Mouse (Mus musculus) forebrain, embryonic 11.5 days (tissue): ENCODE measurements around the gene Sh3tc1. TPM values are rescaled to one million over a fixed set of nuclear protein-coding genes. Genes with fewer than 3 reads are reported as not detected.

Source experiments
- ATAC-seq: fragments of 200-750 bp; cut with Nextera tagmentation; replicated peaks from 2 replicates; pipeline ENCODE4 v1.8.0; 2017; ENCODE audit warnings: moderate TSS enrichment; ENCODE audit not compliant: low FRiP score
- DNase-seq: peaks from one replicate; pipeline ENCODE4 v3.0.0-alpha.2; 2017; ENCODE audit warnings: low spot score
- H3K27ac ChIP-seq: fragments of 300-500 bp; sonication (generic); 2 replicates; pipeline ENCODE4 v1.5.1; 2014; ENCODE audit warnings: low read depth, low read length
- H3K27me3 ChIP-seq: fragments of 300-500 bp; sonication (generic); 2 replicates; pipeline ENCODE4 v1.6.1; 2014; ENCODE audit warnings: mild to moderate bottlenecking, low read length, mixed read lengths; ENCODE audit not compliant: control insufficient read depth, insufficient read depth
- H3K36me3 ChIP-seq: fragments of 300-500 bp; sonication (generic); 2 replicates; pipeline ENCODE4 v1.6.1; 2014; ENCODE audit warnings: mild to moderate bottlenecking, low read length, moderate library complexity, mixed read lengths; ENCODE audit not compliant: control insufficient read depth, insufficient read depth
- H3K4me1 ChIP-seq: fragments of 300-500 bp; sonication (generic); replicated peaks from 2 replicates; pipeline ENCODE4 v1.6.1; 2014; ENCODE audit warnings: low read length, mixed read lengths; ENCODE audit not compliant: control insufficient read depth, insufficient read depth
- H3K4me2 ChIP-seq: fragments of 300-500 bp; sonication (generic); 2 replicates; pipeline ENCODE4 v1.6.1; 2014; ENCODE audit warnings: low read depth, mild to moderate bottlenecking, low read length, moderate library complexity, mixed read lengths; ENCODE audit not compliant: severe bottlenecking
- H3K4me3 ChIP-seq: fragments of 300-500 bp; sonication (generic); 2 replicates; pipeline ENCODE4 v1.5.1; 2014; ENCODE audit warnings: low read depth, low read length
- H3K9ac ChIP-seq: fragments of 300-500 bp; sonication (generic); 2 replicates; pipeline ENCODE4 v1.6.1; 2014; ENCODE audit warnings: low read length
- H3K9me3 ChIP-seq: fragments of 300-500 bp; sonication (generic); 2 replicates; pipeline ENCODE4 v1.6.1; 2016; ENCODE audit warnings: low read length, mixed read lengths; ENCODE audit not compliant: control insufficient read depth
- WGBS: fragments of 180-500 bp; shearing (Covaris S2); extraction: QIAGEN DNeasy Blood & Tissue Kit; methylation state at CpG from one replicate; pipeline ENCODE4 v1.1.7; 2014; 5-methylcytosine and 5-hydroxymethylcytosine counted together
- polyA plus RNA-seq: library from polyadenylated mRNA; unstranded; fragments of >200 nt; fragmentation: Nextera tagmentation; extraction: Ambion mirVana; gene quantifications from 2 replicates; pipeline ENCODE4 v1.2.1, GENCODE M21; 2014

Gene Sh3tc1
- polyA plus RNA-seq, 1 experiment from 2014 or later = 3.4 TPM

- Histone ChIP-seq H3K9me3 (no peaks in the 10 kb centered on the region), H3K27me3 (no peaks in the 10 kb centered on the region), H3K4me1 (no peaks in the 10 kb centered on the region), H3K9ac (no peak overlapping the region), H3K36me3 (no peaks in the 10 kb centered on the region), H3K27ac (no peak overlapping the region), H3K4me2 (no peak overlapping the region), H3K4me3 (no peak overlapping the region)
- ATAC-seq = no peak
- WGBS = 32% methylated on average over 4 of the region's 4 CpGs
- peak; percentile 82 for DNase-seq
Observed at GRCm38 (mm10) chr5:35746910-35747309, 7.1 kb upstream of the Sh3tc1 start.

DNA sequence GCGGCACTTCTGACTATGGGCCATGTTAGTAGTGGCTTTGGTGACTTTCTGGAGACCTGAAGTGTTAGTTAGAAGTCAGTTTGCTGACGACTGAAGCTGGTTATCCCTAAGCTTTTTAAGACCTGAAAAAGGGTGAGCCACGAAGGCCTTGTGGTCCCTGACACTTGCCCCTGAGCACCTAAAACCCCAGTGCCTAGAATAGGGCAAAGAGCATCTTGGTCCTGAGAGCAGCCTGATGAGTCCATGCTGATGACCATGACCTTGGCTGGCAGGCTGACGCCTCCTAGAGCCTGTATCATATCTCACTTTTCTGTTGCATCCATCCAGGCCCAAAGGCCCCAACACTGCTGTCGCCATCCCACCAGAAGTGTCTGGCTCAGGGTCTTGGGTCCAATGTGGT is 5.6 kb upstream of the Sh3tc1 start:
- no peaks in the 10 kb centered on the region for H3K36me3 ChIP-seq
- H3K9me3 ChIP-seq = no peaks in the 10 kb centered on the region
- H3K27me3 ChIP-seq = no peaks in the 10 kb centered on the region
- ATAC-seq (no peak), DNase-seq (no peak)
- H3K4me1 ChIP-seq = no peaks in the 10 kb centered on the region
- H3K4me2 ChIP-seq = no peak overlapping the region
- H3K4me3 ChIP-seq = no peak overlapping the region
- WGBS = 84% methylated on average over 5 of the region's 5 CpGs
- no peak overlapping the region for H3K27ac ChIP-seq
- H3K9ac ChIP-seq = no peak overlapping the region

GRCm38 (mm10) chr5:35743990-35744722 is 4.4 kb upstream of the Sh3tc1 start:
- H3K9ac ChIP-seq = no peak overlapping the region
- no peaks in the 10 kb centered on the region for H3K36me3 ChIP-seq
- 84% methylated on average over 7 of the region's 7 CpGs for WGBS
- H3K4me3 ChIP-seq = no peak overlapping the region
- H3K27me3 ChIP-seq = no peaks in the 10 kb centered on the region; the same call in 1 of the 2 replicates
- H3K27ac ChIP-seq = no peak overlapping the region
- ATAC-seq (no peak), DNase-seq (no peak)
- H3K4me2 ChIP-seq = no peak overlapping the region
- H3K4me1 ChIP-seq = no peaks in the 10 kb centered on the region
- H3K9me3 ChIP-seq = no peaks in the 10 kb centered on the region

GRCm38 (mm10) chr5:35743238-35743951 is 3.6 kb upstream of the Sh3tc1 start:
- Histone ChIP-seq H3K4me1 (no peaks in the 10 kb centered on the region), H3K9me3 (no peaks in the 10 kb centered on the region), H3K27ac (no peak overlapping the region)

GRCm38 (mm10) chr5:35741225-35741820 is 1.5 kb upstream of the Sh3tc1 start:
- 42% methylated on average over 13 of the region's 13 CpGs for WGBS
- H3K9ac ChIP-seq = no peak overlapping the region
- no peaks in the 10 kb centered on the region for H3K4me1 ChIP-seq
- no peak overlapping the region for H3K4me3 ChIP-seq
- H3K9me3 ChIP-seq = no peaks in the 10 kb centered on the region
- H3K36me3 ChIP-seq = no peaks in the 10 kb centered on the region
- DNase-seq (no peak), ATAC-seq (no peak)
- H3K27ac ChIP-seq = no peak overlapping the region
- no peaks in the 10 kb centered on the region; the same call in 1 of the 2 replicates for H3K27me3 ChIP-seq
- H3K4me2 ChIP-seq = no peak overlapping the region

More at GRCm38 (mm10) chr5:35743238-35743951, 3.6 kb upstream of the Sh3tc1 start:
- H3K36me3 ChIP-seq = no peaks in the 10 kb centered on the region
- ATAC-seq (no peak), DNase-seq (no peak)
- H3K9ac ChIP-seq = no peak overlapping the region
- no peak overlapping the region for H3K4me3 ChIP-seq
- 82% methylated on average over 8 of the region's 8 CpGs for WGBS
- H3K27me3 ChIP-seq = no peaks in the 10 kb centered on the region; the same call in 1 of the 2 replicates
- H3K4me2 ChIP-seq = no peak overlapping the region

DNA sequence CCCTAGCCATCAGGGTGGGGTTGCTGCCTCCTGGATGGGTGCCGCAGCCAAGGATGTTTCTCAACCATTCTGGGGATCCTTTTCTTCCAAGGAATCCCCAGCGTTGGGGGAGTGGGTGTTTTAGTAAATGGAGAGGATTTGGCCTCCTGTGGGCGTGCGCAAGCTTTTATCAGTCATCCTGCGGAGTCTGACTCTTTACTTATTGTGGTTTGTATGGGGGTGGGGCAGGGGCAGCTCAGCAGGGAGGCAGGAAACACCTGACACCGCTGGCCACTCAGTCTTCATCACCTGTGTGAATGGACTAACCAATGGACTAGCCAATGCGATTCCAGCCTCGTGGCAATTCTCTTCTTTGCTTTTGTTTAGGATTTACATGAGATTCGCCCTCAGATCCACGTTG is 929 bp upstream of the Sh3tc1 start:
- WGBS = 6% methylated on average over 10 of the region's 10 CpGs
- no peak overlapping the region for H3K4me2 ChIP-seq
- ATAC-seq = no peak
- DNase-seq = no peak
- no peaks in the 10 kb centered on the region; the same call in 1 of the 2 replicates for H3K27me3 ChIP-seq
- no peaks in the 10 kb centered on the region for H3K9me3 ChIP-seq
- H3K9ac ChIP-seq = no peak overlapping the region
- no peaks in the 10 kb centered on the region for H3K36me3 ChIP-seq
- no peak overlapping the region for H3K4me3 ChIP-seq
- no peak overlapping the region for H3K27ac ChIP-seq
- H3K4me1 ChIP-seq = no peaks in the 10 kb centered on the region

DNA sequence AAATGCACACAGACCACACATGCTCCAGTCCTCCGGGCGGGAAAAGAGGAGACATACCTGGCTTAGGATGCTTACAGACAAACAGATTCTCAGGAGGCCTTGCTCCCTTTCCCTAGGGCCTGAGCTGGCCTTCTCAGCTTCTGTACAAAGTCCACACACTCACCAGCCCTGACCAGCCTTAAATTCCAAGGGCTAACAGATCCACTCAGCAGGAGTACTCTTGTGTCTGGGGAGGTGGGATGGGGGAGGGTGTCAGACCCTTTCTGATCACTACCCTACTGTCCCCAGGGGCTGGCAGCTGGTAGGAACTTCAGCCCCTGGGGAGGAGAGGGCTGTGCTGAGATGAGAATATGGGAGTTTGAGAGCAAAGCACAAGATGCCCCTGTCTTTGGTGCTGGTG is 782 bp downstream of the Sh3tc1 start:
- no peak overlapping the region for H3K4me3 ChIP-seq
- WGBS = 57% methylated on average over 2 of the region's 2 CpGs
- H3K9me3 ChIP-seq = no peaks in the 10 kb centered on the region
- no peaks in the 10 kb centered on the region; the same call in 1 of the 2 replicates for H3K27me3 ChIP-seq
- no peak for ATAC-seq
- H3K4me1 ChIP-seq = no peaks in the 10 kb centered on the region
- no peak for DNase-seq
- H3K36me3 ChIP-seq = no peaks in the 10 kb centered on the region
- no peak overlapping the region for H3K4me2 ChIP-seq
- H3K9ac ChIP-seq = no peak overlapping the region
- no peak overlapping the region for H3K27ac ChIP-seq

GRCm38 (mm10) chr5:35737231-35737901 is 2.4 kb downstream of the Sh3tc1 start:
- Histone ChIP-seq H3K4me1 (no peaks in the 10 kb centered on the region), H3K4me3 (no peak overlapping the region), H3K9ac (no peak overlapping the region), H3K27ac (no peak overlapping the region), H3K9me3 (no peaks in the 10 kb centered on the region), H3K36me3 (no peaks in the 10 kb centered on the region), H3K27me3 (no peaks in the 10 kb centered on the region; the same call in 1 of the 2 replicates), H3K4me2 (no peak overlapping the region)
- 88% methylated on average over 20 of the region's 20 CpGs for WGBS
- no peak for DNase-seq
- ATAC-seq = no peak
